Mouse (Mus musculus): Measurements from ENCODE around the gene Trim27.
A peak's percentile ranks its signal among the peaks of the same experiment; 100 is the strongest.

Gene Trim27

DNA sequence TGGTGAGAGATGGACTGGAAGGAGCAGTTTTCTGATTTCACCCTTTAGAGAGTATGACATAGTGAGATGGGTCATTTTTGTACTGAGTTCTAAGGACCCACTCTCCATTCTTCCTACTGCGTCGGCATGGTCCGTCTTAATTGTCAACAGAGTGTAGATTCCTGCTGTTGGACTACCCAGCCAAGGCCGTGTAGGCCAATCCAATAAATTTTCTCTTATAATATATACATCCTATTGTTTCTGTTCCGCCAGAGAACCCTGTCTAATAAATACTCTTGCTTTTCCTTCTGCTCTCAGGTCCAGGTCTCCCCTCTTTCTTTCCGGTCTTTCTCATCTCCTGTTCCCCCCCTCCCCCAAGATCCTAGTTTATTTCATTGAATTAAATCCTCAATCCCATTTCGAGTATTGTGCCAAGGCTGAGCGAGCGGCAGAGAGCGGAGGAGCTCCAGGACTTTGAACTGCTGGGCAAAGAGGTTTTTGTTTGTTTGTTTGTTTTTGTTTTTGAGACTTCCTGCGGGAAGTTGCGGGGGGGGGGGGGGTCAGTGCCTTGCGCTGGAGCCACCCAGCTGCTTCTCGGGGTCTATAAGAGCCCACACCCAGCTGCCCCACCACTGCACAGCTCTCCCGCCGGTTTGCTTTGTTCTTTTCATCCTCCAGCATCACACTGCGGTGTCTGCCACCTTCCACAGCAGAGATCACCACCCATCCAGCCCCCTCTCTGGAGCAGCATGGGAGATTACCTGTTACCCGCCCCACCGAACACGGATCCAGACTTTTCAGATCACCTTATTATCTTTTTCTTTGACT lies 42.6 kb downstream of the Trim27 start:
- DNase-seq (ENCODE audit: low read depth, low spot score): no peak

DNA sequence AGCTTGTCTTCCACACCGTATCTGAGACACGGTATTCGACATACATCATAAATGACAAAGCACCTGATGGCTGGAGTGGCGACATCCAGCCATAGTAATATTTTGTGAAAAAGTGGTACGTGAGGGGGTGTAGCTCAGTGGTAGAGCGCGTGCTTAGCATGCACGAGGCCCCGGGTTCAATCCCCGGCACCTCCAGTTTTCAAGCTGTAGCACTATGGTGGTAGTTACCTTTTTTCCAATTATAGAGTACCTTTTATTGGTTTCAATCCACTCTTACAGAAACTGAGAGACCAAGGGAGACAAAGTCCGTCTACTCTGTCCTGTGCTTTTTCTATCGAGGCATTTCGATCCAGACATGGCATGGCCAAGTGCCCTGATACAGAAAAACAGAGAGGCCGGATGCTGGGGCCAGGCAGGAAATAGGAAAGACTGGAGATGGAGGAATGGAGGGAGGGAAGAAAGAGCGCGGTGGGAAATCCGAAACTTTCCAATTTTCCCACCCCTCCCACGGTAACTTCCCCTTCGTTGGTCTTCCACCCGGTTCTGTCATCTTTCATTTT lies 43.3 kb downstream of the Trim27 start:
- DNase-seq (ENCODE audit: low read depth, low spot score): no peak

DNA sequence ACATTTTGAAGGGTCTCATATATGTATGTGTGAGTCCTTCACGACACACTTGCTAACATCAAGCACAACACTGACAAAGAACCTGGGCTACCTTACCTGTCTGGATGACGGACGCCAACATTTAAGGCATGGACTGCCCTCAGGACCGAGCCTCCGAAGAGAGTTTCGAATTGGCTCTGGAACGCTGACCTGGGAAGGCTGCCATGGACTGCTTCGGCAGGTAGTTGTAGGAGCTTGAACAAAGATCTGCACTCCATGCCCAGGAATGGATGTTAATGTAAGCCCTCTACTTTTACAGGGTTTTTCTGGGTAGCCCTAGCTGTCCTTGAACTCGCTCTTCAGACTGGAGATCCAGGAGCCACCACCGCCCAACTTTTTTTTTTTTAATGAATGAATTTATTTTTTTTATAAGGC lies 44.0 kb downstream of the Trim27 start:
- no peak for DNase-seq (ENCODE audit: low read depth, low spot score)

DNA sequence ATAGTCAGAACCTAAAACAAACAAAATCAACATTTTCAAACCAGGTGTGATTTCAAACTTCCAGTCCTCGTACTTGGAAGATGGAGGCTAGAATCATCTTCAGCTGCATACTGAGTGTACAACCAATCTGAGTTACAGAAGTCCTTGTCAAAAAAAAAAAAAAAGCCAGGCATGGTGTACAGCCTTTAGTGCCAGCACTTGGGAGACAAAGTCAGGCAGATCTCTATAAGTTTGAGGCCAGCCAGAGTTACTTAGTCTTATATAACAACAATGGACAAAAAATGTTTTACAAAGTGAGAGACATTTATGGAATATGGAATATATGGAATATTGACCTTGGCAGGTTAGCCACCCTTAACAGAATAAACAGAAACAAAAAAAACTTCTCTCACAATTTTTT lies 45.1 kb downstream of the Trim27 start:
- DNase-seq (ENCODE audit: low read depth, low spot score): no peak

DNA sequence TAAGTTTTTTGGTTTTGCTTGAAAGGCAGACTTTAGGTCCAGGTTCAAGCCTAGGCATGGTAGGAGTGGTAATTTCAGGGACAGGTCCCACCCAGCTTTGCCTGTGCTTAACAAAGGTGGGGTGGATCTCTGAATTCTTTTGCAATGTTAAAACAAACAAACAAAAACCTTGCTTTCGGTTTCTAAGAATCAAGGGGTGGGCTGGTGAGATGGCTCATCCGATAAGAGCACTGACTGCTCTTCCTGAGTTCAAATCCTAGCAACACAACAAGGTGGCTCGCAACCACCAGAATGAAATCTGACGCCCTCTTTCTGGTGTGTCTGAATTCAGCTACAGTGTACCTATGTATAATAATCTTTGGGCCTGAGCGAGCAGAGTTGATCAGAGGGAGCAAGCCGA lies 46.0 kb downstream of the Trim27 start:
- no peak for DNase-seq (ENCODE audit: low read depth, low spot score)

DNA sequence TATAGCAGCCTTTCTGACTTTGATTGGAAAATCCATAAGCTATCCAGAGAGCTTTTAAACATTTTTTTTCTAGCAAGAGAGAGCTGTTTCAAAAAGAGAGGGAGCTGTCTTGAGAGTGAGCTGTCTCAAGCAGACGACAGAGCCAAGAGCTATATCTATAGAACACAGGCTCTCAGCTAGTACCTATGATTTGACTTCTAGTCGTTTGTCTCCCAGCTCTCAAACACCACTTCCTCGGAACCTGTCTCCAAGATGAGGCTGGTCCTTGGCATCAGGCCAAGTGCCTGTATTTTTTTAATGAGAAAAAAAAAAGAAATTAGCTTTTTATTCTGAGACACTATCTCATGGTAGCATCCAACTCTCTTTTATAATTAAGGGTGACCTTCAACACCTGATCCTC lies 46.8 kb downstream of the Trim27 start:
- DNase-seq (ENCODE audit: low read depth, low spot score): no peak

DNA sequence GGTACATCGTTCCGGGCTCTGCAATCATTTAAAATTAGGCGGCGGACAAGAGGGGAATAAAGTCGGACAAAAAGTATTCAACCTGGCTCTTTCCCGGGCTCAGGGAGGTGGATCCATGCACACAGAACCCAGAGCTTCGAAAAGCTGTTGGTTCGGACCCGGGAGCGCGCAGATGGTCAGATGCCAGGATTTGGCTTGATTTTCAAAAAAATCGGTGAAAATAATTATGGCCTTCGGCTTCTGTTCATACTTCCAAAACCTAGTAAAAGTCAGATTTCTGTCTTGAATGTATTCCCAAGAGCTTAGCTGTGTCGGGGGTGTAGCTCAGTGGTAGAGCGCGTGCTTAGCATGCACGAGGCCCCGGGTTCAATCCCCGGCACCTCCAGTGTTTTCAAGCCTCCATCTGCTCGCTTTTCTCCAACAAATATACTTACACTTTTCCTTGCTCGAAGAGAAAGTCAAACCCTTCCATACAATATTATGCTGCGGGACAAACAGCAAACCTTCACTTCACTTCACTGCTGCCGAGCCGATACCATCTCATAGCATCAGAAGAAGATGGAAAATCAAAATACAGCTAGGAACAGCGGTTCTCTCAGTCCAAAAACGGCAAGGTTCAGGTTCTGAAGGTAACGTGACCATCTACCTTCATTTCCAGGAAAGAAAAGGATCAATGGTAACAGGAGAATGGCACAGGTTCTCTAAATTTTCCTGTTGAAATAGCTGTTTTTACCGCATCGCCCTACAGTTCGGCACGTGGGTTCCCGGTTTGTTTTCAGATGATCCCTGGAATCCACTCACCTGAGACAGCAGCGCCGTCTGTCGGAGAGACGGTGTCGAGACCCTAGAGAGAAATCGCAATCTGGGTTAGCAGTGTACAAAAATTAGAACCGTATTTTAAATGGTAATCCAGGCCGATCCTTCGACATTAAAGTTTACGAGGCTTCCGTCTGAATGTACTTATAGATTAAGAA lies 54.8 kb downstream of the Trim27 start:
- DNase-seq (ENCODE audit: low read depth, low spot score): peak; percentile 45

DNA sequence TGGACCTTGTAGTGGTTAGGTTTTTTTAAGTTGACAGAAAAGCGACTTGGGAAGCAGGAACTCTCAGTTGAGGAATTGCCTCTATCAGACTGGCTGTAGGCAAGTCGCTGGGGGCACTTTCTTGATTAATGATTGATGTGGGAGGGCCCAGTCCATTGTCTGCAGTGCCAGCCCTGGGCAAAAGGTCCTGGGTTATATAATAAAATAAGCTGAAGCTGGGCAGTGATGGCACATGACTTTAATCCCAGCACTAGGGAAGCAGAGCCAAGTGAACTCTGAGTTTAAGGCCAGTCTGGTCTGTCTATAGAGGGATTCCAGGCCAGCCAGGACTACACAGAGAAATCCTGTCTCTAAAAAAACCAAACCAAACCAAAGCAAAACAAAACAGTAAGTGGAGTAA lies 57.5 kb downstream of the Trim27 start:
- no peak for DNase-seq (ENCODE audit: low read depth, low spot score)

DNA sequence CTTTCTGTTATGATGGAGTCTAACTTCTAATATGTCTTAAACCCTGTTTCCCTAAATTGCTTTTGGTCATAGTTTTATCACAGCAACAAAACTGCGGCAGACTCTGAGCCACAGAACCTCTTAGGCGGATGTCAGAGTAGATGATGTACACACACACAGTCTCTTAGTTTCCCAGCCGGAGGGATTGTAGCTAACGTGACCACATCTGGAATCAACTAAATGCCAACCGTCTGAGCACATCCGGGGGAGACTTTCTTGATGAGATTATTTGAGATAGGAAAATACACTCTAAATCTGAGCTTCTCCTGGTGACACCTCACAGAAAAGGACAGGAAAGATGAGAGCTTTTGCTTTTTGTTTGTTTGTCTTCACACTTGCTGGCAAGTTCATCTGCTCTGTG lies 57.9 kb downstream of the Trim27 start:
- DNase-seq (ENCODE audit: low read depth, low spot score): no peak

DNA sequence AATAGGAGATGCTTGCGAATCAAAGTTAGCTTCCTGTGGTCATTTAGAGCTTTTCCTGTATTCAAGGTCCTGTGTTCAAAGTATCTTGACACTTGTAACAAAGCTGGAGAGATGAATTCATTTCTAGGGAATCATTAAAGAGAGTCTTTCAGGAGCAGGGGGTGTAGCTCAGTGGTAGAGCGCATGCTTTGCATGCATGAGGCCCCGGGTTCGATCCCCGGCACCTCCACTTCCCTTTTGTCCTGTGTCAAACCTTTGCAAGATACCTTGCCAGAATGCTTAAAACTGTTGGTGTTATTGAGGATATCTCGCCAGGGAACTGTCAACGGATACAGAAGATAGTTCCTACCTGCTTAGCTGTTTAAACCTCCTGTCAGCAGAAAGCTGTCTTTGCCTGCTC lies 61.5 kb downstream of the Trim27 start:
- DNase-seq (ENCODE audit: low read depth, low spot score): no peak

DNA sequence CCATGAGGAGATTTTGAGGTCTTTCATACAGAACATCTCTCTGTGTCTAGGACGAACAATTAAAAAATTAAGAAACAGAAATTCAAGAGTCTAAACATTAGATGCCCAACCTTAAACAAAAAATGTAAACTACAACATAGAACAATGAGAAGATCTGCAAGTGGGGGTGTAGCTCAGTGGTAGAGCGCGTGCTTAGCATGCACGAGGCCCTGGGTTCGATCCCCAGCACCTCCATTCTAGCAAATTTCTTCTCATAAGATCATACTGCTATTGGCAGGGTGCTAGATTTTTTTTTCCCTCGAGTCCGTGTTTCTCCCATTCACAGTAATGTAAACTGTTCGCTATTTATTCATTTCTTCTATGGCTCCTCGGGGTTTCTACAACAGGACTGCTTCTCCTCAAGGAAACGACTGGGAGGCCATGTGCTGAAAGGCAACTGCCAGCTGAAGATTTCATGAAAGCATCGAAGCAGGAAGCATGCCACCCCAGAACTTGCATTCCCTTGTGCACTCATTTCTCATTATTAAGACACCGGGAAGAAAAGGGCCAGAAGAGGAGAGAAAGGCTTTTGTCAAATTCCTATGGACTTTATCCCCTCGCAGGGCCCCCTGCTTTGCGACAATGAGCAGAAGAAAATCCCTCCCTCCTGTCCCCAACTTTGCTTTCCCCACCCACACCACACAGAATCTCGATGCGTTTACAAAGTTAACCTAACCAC lies 63.3 kb downstream of the Trim27 start:
- DNase-seq (ENCODE audit: low read depth, low spot score): no peak

DNA sequence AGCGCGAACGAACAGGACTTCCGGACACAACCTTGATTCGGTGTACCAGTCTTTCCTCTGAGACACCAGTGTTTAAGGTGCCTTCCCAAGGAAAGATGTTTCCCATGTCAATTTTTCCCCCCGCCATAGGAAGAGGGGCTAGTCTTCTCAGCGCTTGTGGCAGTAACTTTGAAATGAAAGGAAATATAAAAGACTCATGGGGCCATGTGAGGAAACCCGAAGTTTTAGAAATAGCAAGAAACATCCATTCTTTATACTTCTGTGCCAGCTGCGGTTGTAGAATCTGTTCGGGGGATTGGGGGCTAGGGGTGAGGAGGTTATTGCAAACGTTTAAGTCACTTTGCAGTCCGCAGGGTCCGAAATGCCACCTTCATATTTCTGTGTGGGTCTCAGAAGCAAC lies 64.0 kb downstream of the Trim27 start:
- no peak for DNase-seq (ENCODE audit: low read depth, low spot score)

DNA sequence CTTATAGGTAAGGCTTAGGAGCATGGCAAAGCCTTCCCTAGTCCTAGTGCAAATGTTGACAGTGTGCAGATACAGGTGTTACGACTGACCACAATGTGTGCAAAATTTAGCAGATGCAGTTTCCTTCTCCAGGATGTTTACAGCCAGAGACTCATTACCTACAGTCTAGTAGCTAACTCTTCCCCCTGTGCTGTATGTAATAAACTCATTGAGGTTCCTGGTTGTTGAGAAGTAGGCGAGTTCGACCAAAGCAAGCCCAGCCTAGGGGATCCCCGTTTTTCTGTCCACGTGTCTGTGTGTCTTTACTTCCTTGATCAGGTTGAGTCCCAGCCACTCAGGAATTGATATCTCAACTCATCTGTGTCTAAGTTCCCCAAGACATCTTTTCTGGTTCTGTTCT lies 64.8 kb downstream of the Trim27 start:
- no peak for DNase-seq (ENCODE audit: low read depth, low spot score)

Measured in retina, adult 2 months (tissue).